Comparison of ENCODE assay signal across 9 mouse cellular contexts in the genomic region with DNA sequence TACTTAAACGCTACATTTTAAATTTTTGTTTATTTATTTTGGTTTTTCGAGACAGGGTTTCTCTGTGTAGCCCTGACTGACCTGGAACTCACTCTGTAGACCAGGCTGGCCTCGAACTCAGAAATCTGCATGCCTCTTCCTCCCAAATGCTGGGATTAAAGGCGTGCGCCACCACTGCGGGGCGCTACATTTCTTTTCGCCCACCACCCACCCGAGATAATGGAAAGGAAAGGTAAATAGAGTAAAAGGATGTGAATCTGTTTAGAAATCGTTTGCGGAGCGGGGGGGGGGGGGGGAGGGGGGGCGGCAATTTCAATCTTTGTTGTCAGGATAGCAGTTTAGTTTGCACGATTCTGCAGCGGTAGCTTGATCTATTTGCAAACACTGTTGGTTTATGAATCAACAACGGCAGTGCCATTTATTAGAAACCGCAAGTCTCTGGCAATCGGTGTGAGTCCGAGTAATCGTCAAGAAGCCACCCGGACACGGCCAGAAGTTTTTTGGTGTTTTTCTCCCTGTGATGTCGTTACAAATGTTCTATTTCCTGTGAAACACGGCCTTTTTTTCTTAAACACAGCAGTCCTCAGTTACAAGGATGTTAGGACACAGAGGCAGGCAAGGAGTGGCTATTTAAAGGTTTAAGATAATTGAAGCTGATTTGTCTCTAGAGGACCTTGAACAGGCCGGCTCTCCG. TPM values are rescaled to one million over a fixed set of nuclear protein-coding genes. Genes with fewer than 3 reads are reported as not detected.
A peak's percentile ranks its signal among the peaks of the same experiment; 100 is the strongest.
DNase-seq lines count a peak whose midpoint lies in the region; ATAC-seq and TF ChIP-seq lines count a peak whose summit lies in the region.
"Had no signal": no experiment of that assay in that cellular context is flagged by ENCODE, and none has a peak within 500 bp of the region (broad histone marks: within the 10 kb centered on the region; RNA-seq: fewer than 3 reads in every experiment).

No protein-coding gene starts in this region.

- DNase-seq in 416B (ENCODE audit: low read depth): peak; percentile 88
- DNase-seq in MN1 (ENCODE audit: low spot score): peak; percentile 56
- DNase-seq in embryo, embryonic 9.5 days (ENCODE audit: extremely low spot score): peak; percentile 61
- DNase-seq in heart, postnatal 14 days: peak; percentile 27 to 50
- no peak for DNase-seq in limb, embryonic 14.5 days (ENCODE audit: low spot score)
- DNase-seq in midbrain, postnatal 0 days (ENCODE audit: low spot score): peak; percentile 46
- peak; percentile 57 to 61 for DNase-seq in thymus, postnatal 10 days (ENCODE audit: low spot score in 2 of 2)
- DNase-seq in gastrocnemius, adult 18-20 months (ENCODE audit: low spot score): no peak

- no peaks in the 10 kb centered on the region for H3K27me3 ChIP-seq in limb, embryonic 14.5 days (ENCODE audit: control insufficient read depth, insufficient read depth, low read length)
- H3K27me3 ChIP-seq in midbrain, postnatal 0 days (ENCODE audit: insufficient read depth, low read length): 0 out of 2 replicates have a peak, but pooled peaks cover 3% of the 10 kb centered on the region

- TF ChIP-seq CTCF in midbrain, postnatal 0 days (IDR thresholded peaks at IDR 0.05): peak; percentile 63

- no peak for TF ChIP-seq POLR2A in limb, embryonic 14.5 days (IDR thresholded peaks at IDR 0.05; ENCODE audit: borderline replicate concordance, extremely low read depth, insufficient read depth, insufficient read length)

- H3K4me2 ChIP-seq in limb, embryonic 14.5 days (replicated peaks; ENCODE audit: low read depth, low read length, severe bottlenecking): peak overlapping the region; percentile 69
- H3K4me2 ChIP-seq in midbrain, postnatal 0 days (ENCODE audit: low read depth, low read length, poor library complexity, severe bottlenecking): peak overlapping the region; percentile 50

- H3K4me3 ChIP-seq in limb, embryonic 14.5 days (replicated peaks; ENCODE audit: low read length): peak overlapping the region; percentile 35
- H3K4me3 ChIP-seq in midbrain, postnatal 0 days (ENCODE audit: low read depth, low read length): peak overlapping the region; percentile 31

- intact Hi-C loops in heart, postnatal 14 days (cut with DNase I): no loop called here

- no peaks in the 10 kb centered on the region for H3K36me3 ChIP-seq in limb, embryonic 14.5 days (ENCODE audit: control insufficient read depth, insufficient read depth, low read length)
- H3K36me3 ChIP-seq in midbrain, postnatal 0 days (ENCODE audit: insufficient read depth, low read length): no peaks in the 10 kb centered on the region

- WGBS in limb, embryonic 14.5 days: 5% methylated on average over 25 of the region's 26 CpGs
- WGBS in midbrain, postnatal 0 days: 2% methylated on average over 26 of the region's 26 CpGs

- no peak overlapping the region for H3K9ac ChIP-seq in limb, embryonic 14.5 days (ENCODE audit: low read depth, low read length, severe bottlenecking)
- H3K9ac ChIP-seq in midbrain, postnatal 0 days (replicated peaks; ENCODE audit: low read length, poor library complexity, severe bottlenecking): peak overlapping the region; percentile 51; the same call in 1 of the 2 replicates

- H3K9me3 ChIP-seq in limb, embryonic 14.5 days (ENCODE audit: control insufficient read depth, low read length): no peaks in the 10 kb centered on the region
- no peaks in the 10 kb centered on the region for H3K9me3 ChIP-seq in midbrain, postnatal 0 days (ENCODE audit: low read length)

- no peak for ATAC-seq in limb, embryonic 14.5 days (ENCODE audit: low FRiP score, low read depth)
- ATAC-seq in midbrain, postnatal 0 days (ENCODE audit: low FRiP score): no peak

- H3K4me1 ChIP-seq in limb, embryonic 14.5 days (ENCODE audit: control insufficient read depth, insufficient read depth, low read length): 0 out of 2 replicates have a peak, but pooled peaks cover 2% of the 10 kb centered on the region
- no peaks in the 10 kb centered on the region for H3K4me1 ChIP-seq in midbrain, postnatal 0 days (ENCODE audit: insufficient read depth, low read length)

- H3K27ac ChIP-seq in limb, embryonic 14.5 days (replicated peaks; ENCODE audit: low read depth, low read length): peak overlapping the region; percentile 78
- H3K27ac ChIP-seq in midbrain, postnatal 0 days (ENCODE audit: low read depth, low read length): peak overlapping the region; percentile 74

RNA-seq across cellular contexts. Expression of a gene that starts 35.6 kb away (rescaled TPM):
- not detected for total RNA-seq in heart, postnatal 14 days (2021)
- polyA plus RNA-seq in limb, embryonic 14.5 days (2012; rRNA removed): 0.10 TPM in 1 of 2 replicates, not detected in the other
- 0.40 TPM in 1 of 2 replicates, not detected in the other for polyA plus RNA-seq in limb, embryonic 14.5 days (2014; fragmentation: Nextera tagmentation; extraction: Ambion mirVana)
- not detected in 2 replicates for total RNA-seq in midbrain, postnatal 0 days (2014; rRNA removed)
- not detected in 2 replicates for polyA plus RNA-seq in midbrain, postnatal 0 days (2015; fragmentation: Nextera tagmentation; extraction: Ambion mirVana)
- not detected for total RNA-seq in gastrocnemius, adult 18-20 months (2021)
- polyA plus RNA-seq: frontal cortex, adult 2 months had no signal

RNA-seq across cellular contexts. Expression of a gene that starts 37.2 kb away (rescaled TPM):
- total RNA-seq in heart, postnatal 14 days (2021): 100 to 1,000 TPM; 219 to 221 TPM
- polyA plus RNA-seq in limb, embryonic 14.5 days (2012; rRNA removed): 21.4 and 26.7 TPM in 2 replicates
- polyA plus RNA-seq in limb, embryonic 14.5 days (2014; fragmentation: Nextera tagmentation; extraction: Ambion mirVana): 14.6 and 20.5 TPM in 2 replicates
- 2.0 and 2.1 TPM in 2 replicates for total RNA-seq in midbrain, postnatal 0 days (2014; rRNA removed)
- polyA plus RNA-seq in midbrain, postnatal 0 days (2015; fragmentation: Nextera tagmentation; extraction: Ambion mirVana): 2.0 and 2.7 TPM in 2 replicates
- total RNA-seq in gastrocnemius, adult 18-20 months (2021): 100 to 1,000 TPM; 622 to 636 TPM

Comparison
In these comparisons a context has a peak if more than half of its experiments do, and no peak if none do; other contexts are left out.
1. DNase-seq: peak in 416B (single experiment), MN1 (single experiment), embryo, embryonic 9.5 days (single experiment), heart, postnatal 14 days (2 of 2), midbrain, postnatal 0 days (single experiment) and thymus, postnatal 10 days (2 of 2); none in limb, embryonic 14.5 days (single experiment) and gastrocnemius, adult 18-20 months (single experiment).
2. RNA of a gene that starts 37.2 kb away (total RNA-seq): 622 to 636 TPM in gastrocnemius, adult 18-20 months and 219 to 221 TPM in heart, postnatal 14 days; 2.0 to 2.1 TPM in midbrain, postnatal 0 days; every median in the first group is over 10 times any median in the second.